Mouse (Mus musculus) G1E (cell line): ENCODE measurements around the gene Zg16.

Experiments used
- CTCF ChIP-seq: IDR thresholded peaks from 2 replicates; pipeline ENCODE4 v1.5.1; 2012; ENCODE audit warnings: low read depth, low read length, inconsistent platforms, mixed read lengths
- GATA1 ChIP-seq: IDR thresholded peaks from 2 replicates; pipeline ENCODE4 v1.6.1; 2012; ENCODE audit warnings: borderline replicate concordance, low read length, inconsistent platforms, mixed read lengths
- POLR2AphosphoS5 ChIP-seq: IDR thresholded peaks from 2 replicates; pipeline ENCODE4 v1.6.1; 2012; ENCODE audit warnings: low read depth, low read length, inconsistent platforms; ENCODE audit not compliant: insufficient replicate concordance
- TAL1 ChIP-seq: conservative IDR thresholded peaks from 2 replicates; pipeline ENCODE4 v1.6.1; 2012; ENCODE audit warnings: low read depth, low read length, inconsistent platforms, mixed read lengths

- TF ChIP-seq CTCF (no peak), TAL1 (no peak), POLR2AphosphoS5 (no peak), GATA1 (no peak)
These were observed 4.2 kb upstream of the Zg16 start, which contains the start of gene AI467606 for GRCm38 (mm10) chr7:127091114-127091896.
